Mouse (Mus musculus) adrenal gland, adult 2 months (tissue): ENCODE measurements around the gene Lrrc18. TPM values are rescaled to one million over a fixed set of nuclear protein-coding genes. Genes with fewer than 3 reads are reported as not detected.

Experiments
- DNase-seq: peaks from one replicate; pipeline ENCODE4 v3.0.0; 2021
- polyA plus RNA-seq: library from polyadenylated mRNA; depleted of rRNA; stranded (reverse); fragments of >200 nt; gene quantifications from 2 replicates; pipeline ENCODE4 v1.2.3, GENCODE M21; 2012; rRNA removed
- total RNA-seq, 2 experiments: library from RNA; stranded (reverse); gene quantifications; 2 replicates each; pipeline ENCODE4 v1.2.3; 2021

The Lrrc18 gene
- total and polyA plus RNA-seq, 3 experiments: 0.20 to 0.73 (median 0.26) TPM

DNA sequence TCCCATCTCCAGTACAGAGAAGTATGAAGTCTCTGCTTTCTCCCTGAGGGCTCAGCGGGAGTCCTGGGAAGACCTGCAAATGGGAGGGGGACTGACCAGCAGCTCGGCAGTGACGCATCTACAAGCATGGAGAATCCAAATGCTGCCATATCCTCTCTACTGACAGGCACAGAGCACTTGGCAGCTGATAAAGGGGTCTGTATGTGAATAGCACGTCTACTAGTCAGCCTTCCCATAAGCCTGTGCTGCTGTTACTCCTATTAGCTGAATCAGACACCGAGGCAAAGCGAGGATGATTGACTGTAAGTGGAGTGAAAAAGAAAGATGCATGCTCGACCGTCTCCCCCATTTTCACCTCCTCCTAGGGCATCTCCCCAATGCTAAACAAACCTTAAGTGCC is 62.3 kb downstream of the Lrrc18 start:
- no peak for DNase-seq

DNA sequence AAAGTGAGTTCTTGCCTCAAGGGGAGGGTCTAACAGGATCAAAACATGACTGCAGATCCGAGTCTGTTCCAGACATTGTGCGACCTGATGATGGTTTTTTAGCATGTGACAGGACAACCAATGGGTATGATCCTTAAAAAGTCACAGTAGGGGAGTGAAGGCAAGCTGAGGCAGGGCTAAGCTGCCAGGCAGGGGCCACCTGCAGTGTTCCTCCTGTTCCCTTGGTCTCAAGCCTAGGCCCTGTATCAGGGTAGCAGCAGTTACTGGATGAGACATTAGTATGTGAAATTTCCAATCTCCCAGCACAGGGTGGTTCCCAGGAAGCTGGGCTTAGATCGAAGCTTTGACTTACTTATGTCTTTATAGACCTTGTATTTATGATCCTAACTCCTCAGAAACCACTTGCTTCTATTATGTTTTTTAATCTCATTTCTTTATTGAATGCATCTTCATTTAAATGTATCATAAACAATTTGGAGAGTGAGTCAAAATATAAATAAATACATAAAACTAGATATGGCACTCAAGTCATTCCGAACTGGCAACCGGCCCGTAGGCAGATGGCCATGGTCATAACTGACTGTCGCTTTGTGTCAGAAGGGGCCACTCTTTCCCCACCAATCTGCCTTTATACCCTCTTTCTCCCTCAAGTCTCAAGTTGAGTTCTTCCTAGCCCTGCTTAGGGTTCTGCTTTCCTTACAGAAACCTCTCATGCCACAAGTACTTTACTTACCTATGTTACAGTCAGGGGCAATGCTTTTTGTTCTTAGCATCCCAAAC is 67.9 kb downstream of the Lrrc18 start:
- DNase-seq: no peak

- no peak for DNase-seq
Measured at GRCm38 (mm10) chr14:33062996-33063395, 71.8 kb downstream of the Lrrc18 start.

Other genes starting within 250 kb of the Lrrc18 start
- 1 to 10 TPM; 4.4 to 4.5 TPM for gene Tmem273, start 205.4 kb upstream of the Lrrc18 start, total RNA-seq
- gene Tmem273, start 205.4 kb upstream of the Lrrc18 start, polyA plus RNA-seq: 0.73 and 1.2 TPM in 2 replicates
- gene Fam170b, start 157.4 kb upstream of the Lrrc18 start, total RNA-seq: under 1 TPM; 0.17 TPM
- gene Fam170b, start 157.4 kb upstream of the Lrrc18 start, polyA plus RNA-seq: 0.07 and 0.19 TPM in 2 replicates
- 10 to 100 TPM; 14.0 to 17.1 TPM for gene Vstm4, start 134.6 kb upstream of the Lrrc18 start, total RNA-seq
- gene Vstm4, start 134.6 kb upstream of the Lrrc18 start, polyA plus RNA-seq: 7.1 and 7.9 TPM in 2 replicates
- gene Wdfy4, start 194.1 kb downstream of the Lrrc18 start, total RNA-seq: 1 to 10 TPM; 2.5 to 4.2 TPM
- 1.5 and 2.6 TPM in 2 replicates for gene Wdfy4, start 194.1 kb downstream of the Lrrc18 start, polyA plus RNA-seq
- 1 to 10 TPM; 5.5 to 8.9 TPM for gene Arhgap22, start 222.6 kb downstream of the Lrrc18 start, total RNA-seq
- gene Arhgap22, start 222.6 kb downstream of the Lrrc18 start, polyA plus RNA-seq: 7.2 and 9.5 TPM in 2 replicates